Mouse (Mus musculus): ENCODE measurements around the gene Wdfy1. TPM values are rescaled to one million over a fixed set of nuclear protein-coding genes. Genes with fewer than 3 reads are reported as not detected.

Wdfy1 gene
- polyA plus RNA-seq, 1 experiment from 2014 or later = 53.2 TPM

- H3K4me3 ChIP-seq (ENCODE audit: low read length) = no peak overlapping the region
- no peaks in the 10 kb centered on the region for H3K9me3 ChIP-seq (ENCODE audit: low read length)
- no peak for ATAC-seq (ENCODE audit: low FRiP score, low TSS enrichment)
- no peaks in the 10 kb centered on the region for H3K27me3 ChIP-seq (ENCODE audit: insufficient read depth, low read length)
- H3K4me1 ChIP-seq (ENCODE audit: insufficient read depth, low read length) = no peaks in the 10 kb centered on the region
- H3K9ac ChIP-seq (replicated peaks; ENCODE audit: low read length) = no peak overlapping the region
- peaks cover 3% of the 10 kb centered on the region; the same call in 1 of the 2 replicates for H3K36me3 ChIP-seq (ENCODE audit: insufficient read depth, low read length)
- no peak overlapping the region for H3K27ac ChIP-seq (ENCODE audit: low read length)
- H3K4me2 ChIP-seq (replicated peaks; ENCODE audit: low read depth, low read length) = no peak overlapping the region
- 85% methylated on average over 5 of the region's 5 CpGs for WGBS
These were observed 41.1 kb downstream of the Wdfy1 start for GRCm38 (mm10) chr1:79734794-79735193.

GRCm38 (mm10) chr1:79714152-79714923 lies 61.6 kb downstream of the Wdfy1 start:
- Histone ChIP-seq H3K9ac (replicated peaks; ENCODE audit: low read length) (no peak overlapping the region), H3K36me3 (ENCODE audit: insufficient read depth, low read length) (peaks cover 13% of the 10 kb centered on the region; the same call in 1 of the 2 replicates), H3K27ac (ENCODE audit: low read length) (no peak overlapping the region), H3K4me3 (ENCODE audit: low read length) (no peak overlapping the region), H3K27me3 (ENCODE audit: insufficient read depth, low read length) (no peaks in the 10 kb centered on the region), H3K4me1 (ENCODE audit: insufficient read depth, low read length) (no peaks in the 10 kb centered on the region), H3K9me3 (ENCODE audit: low read length) (no peaks in the 10 kb centered on the region), H3K4me2 (replicated peaks; ENCODE audit: low read depth, low read length) (no peak overlapping the region)
- WGBS = 89% methylated on average over 13 of the region's 13 CpGs
- no peak for ATAC-seq (ENCODE audit: low FRiP score, low TSS enrichment)

GRCm38 (mm10) chr1:79713081-79713480 lies 62.9 kb downstream of the Wdfy1 start:
- Histone ChIP-seq H3K27ac (ENCODE audit: low read length) (no peak overlapping the region), H3K36me3 (ENCODE audit: insufficient read depth, low read length) (peaks cover 16% of the 10 kb centered on the region; the same call in 1 of the 2 replicates), H3K9me3 (ENCODE audit: low read length) (no peaks in the 10 kb centered on the region), H3K27me3 (ENCODE audit: insufficient read depth, low read length) (no peaks in the 10 kb centered on the region), H3K4me1 (ENCODE audit: insufficient read depth, low read length) (no peaks in the 10 kb centered on the region), H3K4me3 (ENCODE audit: low read length) (no peak overlapping the region), H3K4me2 (replicated peaks; ENCODE audit: low read depth, low read length) (no peak overlapping the region), H3K9ac (replicated peaks; ENCODE audit: low read length) (no peak overlapping the region)
- ATAC-seq (ENCODE audit: low FRiP score, low TSS enrichment) = no peak
- WGBS = 86% methylated on average over 5 of the region's 5 CpGs

- H3K36me3 ChIP-seq (ENCODE audit: insufficient read depth, low read length) = peaks cover 27% of the 10 kb centered on the region; the same call in 1 of the 2 replicates
- H3K4me3 ChIP-seq (ENCODE audit: low read length) = no peak overlapping the region
- H3K4me1 ChIP-seq (ENCODE audit: insufficient read depth, low read length) = no peaks in the 10 kb centered on the region
- no peaks in the 10 kb centered on the region for H3K27me3 ChIP-seq (ENCODE audit: insufficient read depth, low read length)
- 68% methylated on average over 18 of the region's 18 CpGs for WGBS
- no peak overlapping the region for H3K9ac ChIP-seq (replicated peaks; ENCODE audit: low read length)
- H3K27ac ChIP-seq (ENCODE audit: low read length) = peak overlapping the region; percentile 23; the same call in 1 of the 2 replicates
- H3K4me2 ChIP-seq (replicated peaks; ENCODE audit: low read depth, low read length) = no peak overlapping the region
- no peaks in the 10 kb centered on the region for H3K9me3 ChIP-seq (ENCODE audit: low read length)
- no peak for ATAC-seq (ENCODE audit: low FRiP score, low TSS enrichment)
These were observed 64.5 kb downstream of the Wdfy1 start for GRCm38 (mm10) chr1:79711147-79712126.

GRCm38 (mm10) chr1:79710678-79711077 lies 65.3 kb downstream of the Wdfy1 start:
- ATAC-seq (ENCODE audit: low FRiP score, low TSS enrichment) = 0 out of 2 replicates have a peak, but pooled peaks have one; percentile 28
- Histone ChIP-seq H3K4me3 (ENCODE audit: low read length) (no peak overlapping the region), H3K9me3 (ENCODE audit: low read length) (no peaks in the 10 kb centered on the region), H3K27me3 (ENCODE audit: insufficient read depth, low read length) (no peaks in the 10 kb centered on the region), H3K4me2 (replicated peaks; ENCODE audit: low read depth, low read length) (no peak overlapping the region), H3K27ac (ENCODE audit: low read length) (no peak overlapping the region), H3K36me3 (ENCODE audit: insufficient read depth, low read length) (peaks cover 33% of the 10 kb centered on the region; the same call in 1 of the 2 replicates), H3K9ac (replicated peaks; ENCODE audit: low read length) (no peak overlapping the region), H3K4me1 (ENCODE audit: insufficient read depth, low read length) (no peaks in the 10 kb centered on the region)
- 55% methylated on average over 4 of the region's 4 CpGs for WGBS

- 66% methylated on average over 8 of the region's 8 CpGs for WGBS
- no peaks in the 10 kb centered on the region for H3K4me1 ChIP-seq (ENCODE audit: insufficient read depth, low read length)
- 0 out of 2 replicates have a peak, but pooled peaks have one; percentile 37 for ATAC-seq (ENCODE audit: low FRiP score, low TSS enrichment)
- no peak overlapping the region for H3K27ac ChIP-seq (ENCODE audit: low read length)
- no peaks in the 10 kb centered on the region for H3K9me3 ChIP-seq (ENCODE audit: low read length)
- H3K27me3 ChIP-seq (ENCODE audit: insufficient read depth, low read length) = no peaks in the 10 kb centered on the region
- H3K4me2 ChIP-seq (replicated peaks; ENCODE audit: low read depth, low read length) = no peak overlapping the region
- H3K4me3 ChIP-seq (ENCODE audit: low read length) = no peak overlapping the region
- no peak overlapping the region for H3K9ac ChIP-seq (replicated peaks; ENCODE audit: low read length)
- H3K36me3 ChIP-seq (ENCODE audit: insufficient read depth, low read length) = peaks cover 33% of the 10 kb centered on the region; the same call in 1 of the 2 replicates
These were observed 65.7 kb downstream of the Wdfy1 start for GRCm38 (mm10) chr1:79710216-79710615.

GRCm38 (mm10) chr1:79707383-79707782 lies 68.6 kb downstream of the Wdfy1 start:
- WGBS = 85% methylated on average over 9 of the region's 9 CpGs
- H3K9ac ChIP-seq (replicated peaks; ENCODE audit: low read length) = no peak overlapping the region
- ATAC-seq (ENCODE audit: low FRiP score, low TSS enrichment) = no peak

GRCm38 (mm10) chr1:79706707-79707106 lies 69.2 kb downstream of the Wdfy1 start:
- H3K9me3 ChIP-seq (ENCODE audit: low read length) = no peaks in the 10 kb centered on the region
- H3K27ac ChIP-seq (ENCODE audit: low read length) = no peak overlapping the region
- no peak overlapping the region for H3K9ac ChIP-seq (replicated peaks; ENCODE audit: low read length)
- no peak overlapping the region for H3K4me3 ChIP-seq (ENCODE audit: low read length)
- no peak for ATAC-seq (ENCODE audit: low FRiP score, low TSS enrichment)
- 88% methylated on average over 3 of the region's 3 CpGs for WGBS
- H3K4me1 ChIP-seq (ENCODE audit: insufficient read depth, low read length) = no peaks in the 10 kb centered on the region
- H3K36me3 ChIP-seq (ENCODE audit: insufficient read depth, low read length) = peaks cover 26% of the 10 kb centered on the region; the same call in 1 of the 2 replicates
- no peaks in the 10 kb centered on the region for H3K27me3 ChIP-seq (ENCODE audit: insufficient read depth, low read length)
- H3K4me2 ChIP-seq (replicated peaks; ENCODE audit: low read depth, low read length) = no peak overlapping the region

More at GRCm38 (mm10) chr1:79707383-79707782, 68.6 kb downstream of the Wdfy1 start:
- Histone ChIP-seq H3K36me3 (ENCODE audit: insufficient read depth, low read length) (peaks cover 26% of the 10 kb centered on the region; the same call in 1 of the 2 replicates), H3K4me2 (replicated peaks; ENCODE audit: low read depth, low read length) (no peak overlapping the region), H3K27ac (ENCODE audit: low read length) (no peak overlapping the region), H3K27me3 (ENCODE audit: insufficient read depth, low read length) (no peaks in the 10 kb centered on the region), H3K4me1 (ENCODE audit: insufficient read depth, low read length) (no peaks in the 10 kb centered on the region), H3K4me3 (ENCODE audit: low read length) (no peak overlapping the region), H3K9me3 (ENCODE audit: low read length) (no peaks in the 10 kb centered on the region)

- no peak overlapping the region for H3K27ac ChIP-seq (ENCODE audit: low read length)
- H3K4me1 ChIP-seq (ENCODE audit: insufficient read depth, low read length) = no peaks in the 10 kb centered on the region
- H3K27me3 ChIP-seq (ENCODE audit: insufficient read depth, low read length) = no peaks in the 10 kb centered on the region
- H3K9me3 ChIP-seq (ENCODE audit: low read length) = no peaks in the 10 kb centered on the region
- H3K9ac ChIP-seq (replicated peaks; ENCODE audit: low read length) = no peak overlapping the region
- H3K4me3 ChIP-seq (ENCODE audit: low read length) = no peak overlapping the region
- WGBS = 88% methylated on average over 2 of the region's 2 CpGs
- peaks cover 26% of the 10 kb centered on the region; the same call in 1 of the 2 replicates for H3K36me3 ChIP-seq (ENCODE audit: insufficient read depth, low read length)
- H3K4me2 ChIP-seq (replicated peaks; ENCODE audit: low read depth, low read length) = no peak overlapping the region
- ATAC-seq (ENCODE audit: low FRiP score, low TSS enrichment) = no peak
These were observed 71.3 kb downstream of the Wdfy1 start for GRCm38 (mm10) chr1:79704672-79705071.
